Mouse (Mus musculus): Measurements from ENCODE around the gene Pitpnm2.

DNA sequence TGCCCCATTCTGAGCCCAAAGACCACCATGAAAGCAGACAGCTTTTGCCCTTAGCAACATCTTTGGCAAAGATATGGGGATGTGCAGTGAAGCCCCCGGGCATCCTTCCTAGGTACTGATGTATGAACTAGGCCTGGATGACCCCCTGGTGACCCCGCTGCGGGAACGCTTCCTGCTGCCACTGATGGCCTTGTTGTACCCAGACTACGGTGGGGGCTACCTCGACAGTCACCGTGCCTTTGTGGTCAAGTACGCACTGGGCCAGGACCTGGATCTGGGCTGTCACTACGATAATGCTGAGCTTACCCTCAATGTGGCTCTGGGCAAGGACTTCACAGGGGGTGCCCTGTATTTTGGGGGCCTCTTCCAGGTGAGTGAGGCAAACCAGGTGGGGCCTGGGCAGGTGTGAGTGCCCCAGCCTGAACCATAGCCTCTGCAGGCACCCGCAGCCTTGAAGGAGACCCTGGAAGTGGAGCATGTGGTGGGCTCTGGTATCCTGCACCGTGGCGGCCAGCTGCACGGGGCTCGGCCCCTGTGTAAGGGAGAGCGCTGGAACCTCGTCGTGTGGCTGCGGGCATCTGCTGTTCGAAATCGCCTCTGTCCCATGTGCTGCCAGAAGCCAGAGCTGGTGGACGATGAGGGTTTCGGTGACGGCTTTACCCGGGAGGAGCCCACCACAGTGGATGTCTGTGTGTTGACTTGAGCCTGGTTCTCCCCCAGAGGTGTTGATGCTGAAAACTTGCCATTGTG, 135.1 kb downstream of the Pitpnm2 start:
- TF ChIP-seq TAL1 (conservative IDR thresholded peaks at IDR 0.05; ENCODE audit: low read depth, low read length) (no peak), CTCF (IDR thresholded peaks at IDR 0.05; ENCODE audit: low read depth, low read length) (no peak), GATA1 (IDR thresholded peaks at IDR 0.05; ENCODE audit: borderline replicate concordance, low read length) (no peak), POLR2AphosphoS5 (IDR thresholded peaks at IDR 0.05; ENCODE audit: insufficient replicate concordance, low read depth, low read length) (no peak), GATA2 (IDR thresholded peaks at IDR 0.05; ENCODE audit: borderline replicate concordance, low read depth, low read length) (no peak)

Measured in G1E (cell line).